Mouse (Mus musculus): ENCODE results near the gene Nsun4.

DNA sequence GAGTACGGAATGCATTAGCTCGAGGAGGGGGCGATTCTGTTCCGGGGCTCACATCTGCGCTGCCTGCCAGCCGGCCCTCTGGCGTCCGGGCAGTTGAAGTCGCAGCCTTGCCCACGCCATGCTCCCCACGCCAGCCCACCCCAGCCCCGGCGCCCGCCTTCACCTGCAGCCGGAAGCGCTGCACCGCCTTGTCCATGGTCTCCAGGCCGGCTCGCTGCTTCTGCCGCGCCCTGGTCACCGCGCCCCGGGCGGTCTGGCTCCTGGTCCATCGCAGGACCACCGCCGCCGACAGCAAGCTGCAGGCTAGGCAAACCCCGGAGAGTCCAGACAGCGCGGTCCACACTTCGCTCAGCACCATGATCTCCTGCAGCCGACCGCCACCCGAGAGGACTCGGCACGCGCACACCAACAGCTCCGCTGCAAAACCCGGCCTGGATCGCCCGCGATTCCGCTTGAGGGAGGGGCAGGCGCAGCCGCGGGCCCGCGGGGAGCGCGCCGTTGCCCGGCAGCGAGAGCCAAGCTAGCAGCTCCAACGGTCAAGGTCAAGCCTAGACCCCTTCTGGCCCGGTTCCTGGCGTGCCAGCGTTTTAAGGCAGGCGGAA is 36.3 kb downstream of the Nsun4 start:
- TF ChIP-seq CTCF (IDR thresholded peaks at IDR 0.05; ENCODE audit: low read depth) (no peak), EP300 (IDR thresholded peaks at IDR 0.05; ENCODE audit: low read depth) (no peak)

All from liver, postnatal 0 days (tissue).